Mouse (Mus musculus) kidney, adult 11 months (tissue): ENCODE results near the gene Itpr1.
A peak's percentile ranks its signal among the peaks of the same experiment; 100 is the strongest.

Source experiments
- DNase-seq: peaks from one replicate; pipeline ENCODE4 v3.0.0; 2022

Itpr1 gene

DNA sequence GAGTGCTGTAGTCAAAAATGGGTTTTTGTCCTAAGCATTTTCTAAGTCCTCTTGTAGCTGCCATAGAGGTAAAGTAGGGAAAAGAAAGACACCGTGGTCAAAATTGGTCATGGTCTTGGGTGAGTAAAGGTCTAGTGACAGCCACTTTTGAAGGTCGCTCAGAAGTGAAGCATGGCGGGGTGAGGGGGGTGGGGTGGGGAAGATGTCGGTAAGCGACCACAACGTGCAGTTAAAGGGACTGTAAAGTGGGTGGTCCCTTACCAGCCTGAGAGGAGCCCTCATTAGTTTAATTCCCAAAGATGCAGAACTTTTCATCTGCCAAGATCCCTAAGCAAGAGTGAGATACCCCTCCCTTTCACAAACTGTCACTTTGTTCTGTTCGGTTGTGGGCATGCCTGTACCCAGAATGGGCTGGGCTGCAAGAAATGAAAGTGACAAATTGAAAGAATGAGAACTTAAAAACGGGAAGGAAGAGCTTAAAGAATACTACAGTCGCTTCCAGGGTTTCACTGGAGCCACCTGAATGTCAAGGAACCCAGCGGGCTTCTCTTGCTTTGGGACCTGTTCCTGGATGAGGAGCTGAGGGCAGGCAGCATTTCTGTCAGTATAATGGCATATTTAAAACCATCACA is 1.5 kb downstream of the Itpr1 start:
- DNase-seq = no peak

DNA sequence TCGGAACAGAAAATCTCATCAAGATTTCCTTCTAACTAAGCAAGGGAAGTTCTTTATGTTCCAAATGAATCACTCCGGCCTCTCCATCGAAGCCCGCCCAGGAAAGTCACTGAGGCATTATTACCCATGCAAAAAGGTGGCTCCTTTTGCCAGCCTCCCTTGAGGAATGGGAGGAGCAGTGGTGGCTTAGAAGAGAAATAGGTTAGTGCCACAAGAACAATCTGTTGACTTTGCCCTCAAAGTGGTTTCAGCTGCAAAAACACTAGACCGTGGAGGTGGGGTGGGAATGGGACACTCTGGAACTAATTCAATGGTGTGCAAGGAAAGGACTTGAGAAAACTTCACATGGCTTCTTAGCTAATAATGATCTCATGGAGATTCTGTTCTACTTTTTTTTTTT is 3.2 kb downstream of the Itpr1 start:
- peak; percentile 69 for DNase-seq

DNA sequence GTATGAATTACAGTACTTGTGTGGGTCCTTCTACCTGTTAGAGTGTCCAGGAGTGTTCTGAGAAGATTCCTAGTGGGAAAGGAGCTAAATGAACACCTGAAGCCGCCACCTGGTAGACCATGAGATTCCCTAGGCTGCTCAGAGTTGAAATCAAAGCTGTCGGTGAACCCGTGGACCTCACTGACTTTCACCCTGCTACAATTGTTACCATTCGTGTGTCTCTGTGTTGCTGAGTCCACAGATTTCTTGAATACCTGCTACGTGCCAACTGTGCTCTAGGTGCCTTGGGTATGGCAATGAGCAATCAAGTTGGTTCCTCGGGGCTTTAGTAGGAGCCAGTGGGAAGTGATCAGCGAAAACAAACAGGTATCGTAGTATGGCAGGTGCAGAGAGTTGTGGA is 3.9 kb downstream of the Itpr1 start:
- peak; percentile 56 for DNase-seq

DNA sequence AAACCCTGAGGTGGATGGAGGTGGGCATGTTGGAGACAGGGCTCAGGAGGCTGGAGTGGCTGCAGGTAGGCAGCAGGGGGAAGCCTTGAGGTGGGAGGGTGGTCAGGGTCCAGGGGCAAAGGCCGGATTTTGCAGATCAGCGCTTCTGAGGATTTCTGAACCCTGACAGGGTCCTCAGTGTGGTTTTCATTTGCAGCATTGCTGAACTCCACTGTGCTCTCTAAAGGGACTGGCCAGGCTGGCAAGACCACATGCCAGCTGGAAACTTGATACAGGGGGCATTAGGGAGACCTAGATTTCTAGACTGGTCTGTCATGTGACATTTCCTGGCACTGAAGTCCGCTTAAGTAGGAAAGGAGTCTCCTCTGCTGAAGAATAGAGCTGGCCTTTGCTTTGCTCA is 5.1 kb downstream of the Itpr1 start:
- DNase-seq = peak; percentile 67

DNA sequence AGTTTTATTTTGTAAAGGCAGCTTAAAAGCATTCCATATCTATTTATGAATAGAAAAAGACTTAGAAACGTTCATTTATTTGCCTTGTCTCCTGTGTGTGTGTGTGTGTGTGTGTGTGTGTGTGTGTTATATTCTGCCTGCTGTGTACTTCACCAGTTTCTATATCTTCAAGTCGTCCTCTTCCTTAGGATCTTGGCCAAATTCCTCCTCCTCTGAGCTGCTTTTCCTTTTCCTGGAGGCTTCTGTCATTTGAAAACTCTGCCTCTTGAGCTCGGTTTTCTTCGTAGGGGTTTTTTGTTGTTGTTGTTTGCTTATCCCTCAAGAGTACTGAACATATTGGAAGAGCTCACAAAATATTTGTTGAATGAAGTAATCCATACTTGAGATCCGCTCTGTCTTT is 9.5 kb downstream of the Itpr1 start:
- no peak for DNase-seq

DNA sequence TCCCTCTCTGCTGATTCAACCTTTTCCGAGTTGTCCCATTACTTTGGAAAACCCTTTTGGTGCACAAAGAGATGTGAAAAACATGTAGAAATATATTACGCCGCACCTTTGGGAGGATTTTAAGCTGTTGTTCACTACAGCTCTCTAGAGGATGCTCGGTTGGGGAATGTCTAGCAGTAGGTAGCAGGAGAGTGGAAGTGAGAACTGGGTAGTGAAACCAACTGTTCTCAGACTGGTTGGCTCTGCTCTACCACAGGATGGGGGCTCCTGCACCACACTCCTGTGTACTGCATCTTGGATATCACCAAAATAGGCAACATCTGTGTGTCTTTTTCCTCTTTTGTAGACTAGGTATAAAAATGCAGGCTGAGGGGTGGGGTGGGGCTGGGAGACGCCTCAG is 10.0 kb downstream of the Itpr1 start:
- no peak for DNase-seq

DNA sequence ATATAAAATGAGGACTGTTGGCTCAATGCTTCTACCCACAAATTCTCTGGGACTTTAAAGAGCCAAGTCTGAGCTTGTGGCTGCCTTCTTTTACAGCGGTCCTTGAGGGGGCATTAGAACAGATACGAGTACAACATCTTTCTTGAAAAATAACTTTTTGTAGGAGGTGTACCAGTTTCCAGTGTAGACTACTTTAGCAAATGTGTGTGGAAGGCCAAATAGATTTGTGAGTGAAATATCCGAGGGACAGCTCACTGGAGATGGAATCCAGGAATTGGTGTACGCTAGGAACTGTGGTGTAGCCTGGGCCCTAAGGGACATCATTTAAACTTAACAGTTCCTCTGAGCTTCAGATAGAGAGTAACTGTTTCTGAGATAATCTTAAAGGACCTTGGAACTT is 11.5 kb downstream of the Itpr1 start:
- no peak for DNase-seq

DNA sequence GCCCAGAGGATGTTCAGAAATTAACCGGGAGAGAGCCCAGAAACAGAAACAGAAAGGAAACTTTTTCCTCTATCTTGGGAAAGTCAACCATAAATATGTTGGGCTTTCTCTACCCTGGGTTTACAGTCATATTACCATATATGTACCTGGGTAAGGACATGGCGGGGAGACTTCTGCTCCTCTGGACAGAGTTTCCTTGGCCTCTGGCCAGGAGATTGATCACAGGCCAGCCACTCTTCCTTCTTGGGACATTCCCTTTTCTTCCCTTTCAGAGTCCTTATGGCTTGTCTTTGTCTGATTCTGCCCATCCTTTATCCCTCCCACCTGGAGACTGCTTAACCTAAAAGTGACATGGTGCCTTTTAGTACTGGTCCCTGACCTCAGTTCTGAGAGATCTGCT is 12.1 kb downstream of the Itpr1 start:
- no peak for DNase-seq

DNA sequence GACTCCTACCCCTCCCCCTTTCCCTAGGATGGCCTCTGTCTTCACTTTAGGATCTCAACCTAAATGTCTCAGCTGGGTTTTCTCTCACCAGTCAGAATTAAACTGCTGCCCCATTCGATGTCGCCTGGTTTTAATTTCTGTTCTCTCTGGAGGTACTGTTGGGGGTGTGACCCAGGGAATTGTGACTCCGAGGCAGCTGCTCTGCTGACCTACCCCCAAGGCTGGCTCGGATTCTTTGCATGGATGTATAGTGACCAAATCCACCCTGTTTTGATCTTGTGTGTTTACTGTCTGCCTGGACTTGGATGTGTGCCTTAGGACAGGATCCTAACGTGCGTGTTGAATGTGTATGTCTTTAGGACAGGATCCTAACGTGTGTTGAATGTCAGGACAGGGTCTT is 13.3 kb downstream of the Itpr1 start:
- DNase-seq = no peak

DNA sequence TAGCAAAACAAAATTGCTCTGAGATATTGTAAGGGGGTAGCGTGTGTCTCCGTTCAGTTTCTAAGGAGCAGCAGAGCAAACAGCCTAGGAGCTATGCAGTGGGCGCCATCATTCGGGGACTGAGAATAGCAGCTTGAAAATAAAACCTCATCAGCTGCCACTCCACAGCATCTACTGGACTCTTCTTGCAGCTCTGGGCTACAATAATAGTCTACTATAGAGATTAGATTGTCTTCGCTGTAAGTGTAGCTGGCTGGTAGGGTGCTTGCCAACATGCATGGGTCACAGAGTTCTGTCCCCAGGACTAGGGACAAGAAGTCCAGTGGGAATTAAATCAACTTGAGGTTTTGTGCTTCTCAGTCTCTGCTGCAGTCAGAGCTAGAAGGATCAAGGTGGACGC is 14.6 kb downstream of the Itpr1 start:
- DNase-seq = no peak

DNA sequence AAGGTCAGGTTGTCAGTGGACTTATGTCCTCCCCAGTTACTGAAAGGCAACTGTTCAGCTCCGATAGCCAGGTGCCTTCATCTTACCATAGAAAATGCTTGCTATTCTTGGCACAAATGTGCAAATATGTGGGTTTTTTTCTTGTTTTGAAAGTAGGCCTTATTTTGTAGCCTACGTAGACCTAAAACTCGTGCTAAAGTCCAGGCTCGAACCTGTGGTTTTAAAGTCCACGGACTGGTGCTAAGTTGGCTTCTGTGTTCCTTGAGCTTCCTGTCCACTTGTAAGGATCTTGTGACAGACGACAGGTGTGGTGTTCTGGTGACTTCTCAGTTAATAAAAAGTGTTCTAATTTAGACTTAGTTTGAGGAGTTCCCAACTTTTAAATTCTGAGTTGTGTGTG is 15.2 kb downstream of the Itpr1 start:
- peak; percentile 62 for DNase-seq

DNA sequence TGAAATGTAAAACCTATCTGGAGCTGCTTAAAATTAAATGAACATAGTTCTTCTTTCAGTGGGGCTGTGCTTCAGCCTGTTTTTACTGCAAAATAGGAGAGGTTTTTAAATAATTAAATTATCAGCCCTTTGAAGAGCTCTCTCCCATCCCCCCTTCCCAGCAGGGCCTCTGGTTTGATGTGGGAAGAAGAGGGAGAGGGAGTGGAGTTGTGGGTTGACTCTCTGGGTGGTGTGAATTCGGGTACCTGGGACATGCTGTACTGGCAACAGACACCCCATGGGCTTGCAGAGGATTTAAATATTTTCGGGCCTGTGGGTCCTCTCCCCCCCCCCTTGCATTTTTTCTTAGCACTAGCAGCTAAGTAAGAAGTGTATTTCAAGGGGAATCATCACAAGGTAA is 15.7 kb downstream of the Itpr1 start:
- DNase-seq = no peak

DNA sequence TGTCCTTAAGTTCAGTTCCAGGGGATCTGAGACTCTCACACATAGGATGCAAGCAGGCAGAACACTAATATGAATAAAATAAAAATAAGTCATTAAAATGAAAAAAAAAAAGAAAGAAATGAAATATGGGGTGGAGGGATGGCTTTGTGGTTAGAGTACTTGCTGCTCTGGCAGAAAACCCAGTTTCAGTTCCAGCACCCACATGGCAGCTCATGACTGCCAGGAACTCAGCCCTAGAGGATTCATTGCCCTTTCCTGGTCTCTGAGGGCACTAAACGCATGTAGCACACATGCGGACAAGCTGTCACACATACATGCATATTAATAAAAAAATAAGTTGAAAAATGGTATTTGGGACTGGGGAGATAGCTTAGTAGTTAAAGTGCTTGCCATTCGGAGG is 17.7 kb downstream of the Itpr1 start:
- no peak for DNase-seq

DNA sequence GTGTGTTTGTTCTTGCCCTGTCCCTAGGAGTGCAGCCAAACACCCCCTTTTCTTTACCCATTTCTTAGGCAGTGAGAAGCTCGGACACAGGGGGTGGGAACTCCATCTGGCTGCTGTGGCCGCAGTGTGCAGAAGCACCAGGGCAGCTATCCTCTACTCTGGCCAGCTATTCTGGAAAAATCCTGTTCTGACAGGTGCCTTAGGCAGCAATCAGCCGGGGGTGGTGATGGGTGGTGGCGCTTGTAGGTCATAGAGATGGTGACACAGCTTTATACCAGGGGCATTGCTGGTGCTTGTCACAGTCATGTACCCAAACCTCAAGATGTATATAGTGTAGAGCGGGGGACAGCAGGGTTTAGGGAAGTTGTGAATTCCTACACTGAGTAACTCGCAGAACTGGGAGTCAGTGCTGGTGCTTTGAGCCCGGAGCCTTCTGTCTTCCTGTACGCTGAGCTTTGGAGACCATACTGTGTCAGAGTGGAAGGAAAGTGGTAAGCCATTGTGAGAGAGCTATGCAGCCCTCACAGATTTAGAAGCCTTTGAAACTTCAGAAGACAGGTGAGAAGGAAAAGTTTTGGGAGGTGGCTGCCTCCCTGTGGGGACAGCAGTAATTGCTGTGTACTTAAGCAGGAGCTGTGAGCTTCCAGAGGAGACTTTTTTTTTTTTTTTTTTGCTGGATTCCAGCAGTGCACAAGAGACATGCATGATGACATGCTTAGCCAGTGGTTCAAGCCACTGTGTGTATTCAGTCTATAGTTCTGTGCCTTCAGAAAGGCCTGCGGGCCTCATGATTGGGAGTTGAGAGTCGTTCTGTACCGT is 19.2 kb downstream of the Itpr1 start:
- DNase-seq = peak; percentile 54

DNA sequence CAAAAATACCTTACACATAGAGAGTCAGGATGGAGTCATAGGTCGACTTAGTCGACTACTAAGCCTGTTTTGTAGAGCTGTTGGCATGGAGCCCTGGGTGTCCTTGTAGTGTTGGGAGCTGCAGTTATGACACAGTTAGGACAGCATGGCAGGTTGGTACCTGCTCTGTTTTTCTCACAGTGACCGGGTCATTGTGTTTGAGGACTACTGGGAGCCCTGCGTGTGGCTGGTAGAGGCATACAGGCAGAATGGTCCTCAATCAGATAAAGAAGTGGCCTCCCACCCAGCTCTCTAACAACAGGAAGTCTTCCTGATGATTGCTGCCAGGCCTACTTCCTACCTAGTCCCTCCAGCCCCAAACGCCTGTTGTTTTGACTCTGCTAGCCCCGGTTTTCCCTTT is 20.2 kb downstream of the Itpr1 start:
- peak; percentile 67 for DNase-seq

DNA sequence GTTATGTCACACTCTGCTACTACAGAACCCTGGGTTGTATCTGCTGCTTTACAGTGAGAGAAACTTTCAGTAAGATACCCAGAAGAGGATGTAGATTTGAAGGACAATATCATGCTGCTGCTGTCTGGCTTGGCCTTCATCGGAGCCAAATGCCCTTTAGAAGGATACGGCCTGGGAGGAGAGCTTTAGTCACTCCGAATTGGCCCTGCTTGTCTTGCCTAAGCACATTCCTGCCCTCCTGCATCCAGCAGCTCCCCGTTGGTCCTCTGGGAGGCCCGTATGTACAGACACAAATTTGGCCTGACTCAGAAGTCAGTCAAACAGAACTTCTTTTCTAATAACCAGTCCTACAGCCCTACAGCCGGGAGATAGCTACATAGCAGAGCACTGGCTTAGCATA is 21.6 kb downstream of the Itpr1 start:
- peak; percentile 75 for DNase-seq

DNA sequence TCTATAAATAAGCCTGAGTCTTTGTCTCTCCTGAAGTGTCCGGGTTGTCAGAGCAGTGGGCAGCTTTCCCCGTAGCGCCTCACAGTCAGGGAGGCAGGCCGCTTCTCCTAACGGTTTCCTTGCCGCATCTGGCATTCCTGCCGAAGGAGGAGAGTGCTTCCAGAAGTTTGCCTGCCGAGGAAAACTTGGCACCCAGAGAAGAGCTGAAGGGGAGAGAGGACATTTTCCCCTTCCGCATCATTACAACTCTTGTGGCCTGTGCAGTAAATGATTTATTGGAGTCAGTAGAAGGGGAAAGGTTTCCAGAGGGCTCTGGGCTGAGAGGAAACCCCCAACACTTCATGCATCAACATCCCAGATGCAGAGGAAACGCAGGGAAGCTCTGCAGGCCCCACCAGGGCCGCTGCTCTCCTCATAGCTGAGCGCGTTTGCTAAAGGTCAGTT is 22.8 kb downstream of the Itpr1 start:
- DNase-seq = peak; percentile 44

DNA sequence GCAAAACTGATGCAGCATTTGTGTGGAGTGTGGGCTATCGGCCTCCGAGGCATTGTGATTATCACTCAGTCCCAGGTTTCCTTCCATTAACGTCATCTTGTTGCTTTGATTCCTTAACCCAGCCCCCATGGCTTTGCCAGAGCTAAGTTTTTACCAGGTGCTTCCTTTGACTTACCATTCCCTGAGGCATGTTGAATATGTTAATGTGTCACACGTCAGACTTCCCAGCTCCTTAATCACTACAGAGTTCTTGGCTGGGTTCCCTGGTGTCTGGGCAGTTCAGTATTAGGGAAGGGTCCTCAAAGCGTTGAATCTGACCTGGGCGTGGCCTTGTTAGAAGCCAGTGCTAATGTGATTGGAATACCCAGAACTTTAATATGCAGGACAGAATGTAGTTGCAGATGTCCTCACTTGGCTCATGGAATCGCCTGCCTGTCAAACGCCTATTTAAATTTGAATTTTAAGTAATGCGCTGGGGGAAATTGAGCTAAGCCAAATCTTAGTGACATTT is 23.6 kb downstream of the Itpr1 start:
- peak; percentile 42 for DNase-seq

DNA sequence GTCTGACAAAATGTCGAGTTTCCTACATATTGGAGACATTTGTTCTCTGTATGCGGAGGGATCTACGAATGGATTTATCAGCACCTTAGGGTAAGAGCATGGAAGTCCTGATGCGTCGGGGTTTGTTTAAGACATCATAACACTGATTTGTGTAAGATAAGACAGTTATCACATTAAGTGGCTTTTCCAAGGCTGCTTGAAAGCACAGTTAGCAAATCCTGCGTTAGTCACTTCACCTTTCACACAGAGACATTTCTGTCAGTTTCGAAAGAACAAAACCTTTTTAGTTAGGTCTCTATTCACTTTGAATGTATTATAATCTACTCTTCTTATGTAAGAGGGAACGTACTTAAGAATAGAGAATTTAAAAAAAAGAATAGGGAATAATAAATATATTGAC is 24.1 kb downstream of the Itpr1 start:
- DNase-seq = no peak

DNA sequence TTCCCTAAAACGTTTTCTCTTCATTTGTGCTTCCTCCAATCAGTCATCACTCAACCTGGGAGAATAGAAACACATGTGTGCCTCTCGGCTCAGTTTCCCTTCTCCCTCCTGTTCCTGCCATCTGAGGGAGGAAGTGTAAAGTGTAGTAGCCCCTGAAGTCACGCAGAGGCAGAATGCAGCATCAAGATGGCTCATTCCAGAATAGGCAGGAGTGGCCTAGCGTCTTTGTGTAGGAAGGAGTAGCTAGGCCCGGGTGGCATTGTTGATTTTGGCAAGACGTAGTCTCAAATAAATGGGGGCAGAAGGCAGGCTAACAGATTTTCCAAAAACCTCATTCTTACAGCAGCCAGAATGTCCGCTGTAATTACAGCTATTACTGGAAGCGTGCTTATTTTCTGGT is 24.7 kb downstream of the Itpr1 start:
- no peak for DNase-seq

DNA sequence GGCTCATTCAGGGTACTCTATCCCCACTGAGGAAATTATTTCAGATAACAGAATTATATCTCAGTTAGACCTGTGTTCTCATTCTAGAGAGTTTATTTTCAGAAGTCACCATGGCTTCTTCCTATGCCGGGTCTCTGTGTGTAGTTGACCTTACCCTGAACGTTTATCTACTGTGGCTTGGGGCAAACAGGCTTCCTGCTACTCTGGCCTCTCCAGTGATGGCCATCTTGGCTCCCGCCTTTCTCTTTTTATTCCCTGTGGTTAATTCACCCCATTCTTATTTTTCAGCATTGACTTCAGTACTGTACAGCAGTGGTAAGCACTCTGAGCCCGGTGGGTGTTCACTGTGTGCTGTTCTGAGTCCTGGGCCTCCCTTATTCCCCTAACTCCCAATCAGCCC is 25.1 kb downstream of the Itpr1 start:
- no peak for DNase-seq

DNA sequence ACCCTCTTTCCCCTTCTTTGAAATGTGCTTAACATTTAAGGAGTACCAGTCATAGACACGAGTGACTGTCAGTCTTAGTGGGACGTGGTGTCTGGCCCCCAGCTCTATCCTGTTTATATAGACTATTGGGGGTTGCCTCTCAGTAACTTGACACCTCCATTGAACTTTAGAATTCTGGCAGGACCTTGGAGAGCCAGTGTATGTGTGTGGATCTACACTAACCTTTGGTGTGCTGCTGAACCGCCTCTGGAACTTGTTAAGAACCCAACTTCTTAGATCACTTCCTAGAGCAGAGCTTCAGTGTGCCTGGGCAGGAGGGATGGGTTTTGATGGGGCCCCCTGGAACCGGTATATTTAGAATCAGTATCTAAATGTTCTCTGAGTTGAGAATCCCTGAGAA is 26.2 kb downstream of the Itpr1 start:
- DNase-seq = no peak

DNA sequence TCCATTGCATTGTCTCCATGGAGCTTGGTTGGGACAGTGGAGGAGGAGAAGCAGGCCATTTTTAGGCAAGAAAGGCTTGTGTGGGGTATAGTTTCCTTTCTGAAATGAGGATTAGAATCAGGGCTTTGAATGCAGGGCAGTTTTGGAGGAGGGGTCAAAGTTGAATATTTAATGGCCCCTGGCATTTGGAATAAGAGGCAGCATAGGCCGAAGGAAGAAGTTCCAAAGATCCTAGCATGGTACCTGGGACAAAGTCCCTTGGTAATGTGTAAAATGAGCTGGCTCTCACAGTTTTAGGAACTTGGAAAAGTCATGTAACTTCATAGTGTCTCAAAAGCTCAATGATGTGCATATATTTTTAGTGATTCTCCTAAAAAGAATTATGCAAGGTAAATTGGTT is 27.1 kb downstream of the Itpr1 start:
- DNase-seq = no peak

DNA sequence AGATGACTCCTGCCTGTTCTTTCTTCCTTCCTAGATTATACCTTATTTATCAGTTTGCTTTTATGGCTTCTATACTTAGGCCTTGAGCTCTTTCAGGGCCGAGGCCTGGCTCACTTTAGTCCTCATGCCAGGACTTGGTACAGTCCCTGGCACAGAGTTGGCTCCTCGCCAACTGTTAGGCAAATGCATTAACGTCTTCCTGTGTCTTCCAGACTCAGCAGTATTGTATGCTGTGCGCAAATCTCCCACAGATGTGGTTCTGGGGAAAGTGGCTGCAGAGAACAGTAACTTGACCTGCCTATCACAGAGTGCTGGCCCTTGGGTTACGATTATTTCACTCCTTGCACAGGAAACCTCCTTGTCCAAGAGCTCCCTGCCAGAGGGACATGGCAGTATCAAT is 27.9 kb downstream of the Itpr1 start:
- DNase-seq = no peak

DNA sequence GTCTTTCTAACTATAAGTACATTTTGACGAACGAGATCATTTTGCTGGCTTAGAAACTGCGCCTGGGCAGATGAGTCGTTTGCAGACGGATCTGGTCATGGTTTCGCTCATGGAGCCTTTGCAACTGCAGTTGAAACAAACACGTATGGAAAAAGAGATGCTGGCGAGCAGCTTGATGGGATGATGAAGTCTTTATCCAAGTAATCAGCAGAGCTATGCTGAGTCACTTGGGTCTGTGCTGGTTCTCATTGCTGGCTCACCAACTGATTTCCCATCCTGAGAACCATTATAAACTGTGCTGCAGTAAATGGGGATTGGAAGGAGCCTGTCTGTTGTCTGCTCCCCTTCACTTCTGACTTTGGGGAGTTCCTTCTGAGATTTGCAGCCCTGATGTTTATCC is 31.7 kb downstream of the Itpr1 start:
- DNase-seq = no peak
